Mouse (Mus musculus): ENCODE data around the gene Frmpd4.

Gene Frmpd4

DNA sequence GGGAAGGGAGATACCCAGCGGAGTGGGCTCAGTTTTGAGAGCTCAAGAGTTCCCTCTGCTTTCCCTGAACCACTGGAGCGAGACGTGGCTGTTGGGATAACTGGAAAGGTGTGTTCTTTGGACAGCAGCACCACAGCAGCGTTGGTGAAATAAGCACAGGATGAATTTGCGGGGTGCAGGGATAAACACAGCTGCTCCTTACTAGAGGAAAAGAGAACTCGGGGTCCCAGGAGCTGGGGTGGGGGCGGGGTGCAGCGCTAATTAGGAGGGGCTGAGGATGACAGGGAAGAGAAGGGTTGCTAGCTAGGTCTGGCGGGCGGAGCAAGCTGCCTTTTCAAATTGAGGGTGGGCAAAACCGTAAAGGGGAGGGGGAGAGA lies 453.5 kb downstream of the Frmpd4 start:
- no peak for DNase-seq

DNA sequence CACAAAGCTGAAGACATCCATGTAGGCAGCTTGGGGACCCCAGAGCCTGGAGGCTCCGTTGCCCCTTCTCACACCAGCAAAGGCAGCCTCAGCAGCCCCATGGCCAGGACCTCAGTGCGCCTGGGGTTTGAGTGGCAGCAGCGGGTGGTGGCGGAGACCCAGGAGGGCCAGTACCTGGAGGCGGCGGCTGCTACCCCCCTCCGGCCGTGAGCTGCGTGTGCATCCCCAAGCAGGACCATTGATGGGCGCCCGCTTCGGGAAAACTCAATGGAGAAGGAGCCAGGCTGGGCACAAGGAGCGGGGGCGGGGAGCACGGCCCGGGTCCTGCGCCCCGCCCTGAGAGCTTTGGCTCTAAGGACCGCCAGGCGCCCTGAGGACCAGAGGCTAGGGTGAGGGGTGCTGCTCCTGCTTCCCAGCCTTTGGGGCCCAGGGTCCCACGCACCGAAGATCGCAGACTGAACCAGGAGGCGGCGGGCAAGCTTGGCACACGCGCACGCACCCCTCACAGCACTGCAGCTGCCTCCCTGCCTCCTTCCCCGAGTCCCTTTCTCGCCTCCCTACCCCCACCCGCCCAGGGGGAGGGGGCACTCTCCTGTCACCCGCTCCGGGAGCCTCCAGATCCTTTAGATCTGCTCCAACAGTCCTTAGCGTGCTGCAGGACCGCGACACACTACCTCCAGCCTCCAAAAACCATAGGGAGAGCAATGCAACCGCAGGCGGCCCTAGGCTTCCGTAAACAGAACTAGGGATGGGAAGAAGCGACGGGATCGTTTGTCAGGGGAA lies 454.0 kb downstream of the Frmpd4 start:
- DNase-seq = peak; percentile 55

DNA sequence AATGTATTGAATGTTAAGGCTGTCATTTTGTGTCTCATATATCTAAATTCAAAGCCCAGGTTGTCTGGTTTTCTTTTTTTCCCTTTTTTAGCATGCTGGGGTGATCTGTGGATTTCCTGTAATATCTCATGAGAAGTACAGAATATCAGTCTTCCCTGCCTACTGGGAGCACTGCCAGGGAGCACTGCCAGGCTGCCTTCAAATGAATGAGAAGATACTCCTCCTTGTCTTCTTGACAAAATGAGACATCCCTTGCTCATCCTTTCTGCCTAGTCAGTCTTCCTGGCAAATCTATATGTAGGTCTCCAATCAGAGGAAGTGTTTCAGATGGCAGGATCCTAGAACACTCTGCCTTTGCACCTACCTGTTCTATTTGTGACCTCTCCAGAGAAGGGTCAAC lies 535.4 kb downstream of the Frmpd4 start:
- no peak for DNase-seq

DNA sequence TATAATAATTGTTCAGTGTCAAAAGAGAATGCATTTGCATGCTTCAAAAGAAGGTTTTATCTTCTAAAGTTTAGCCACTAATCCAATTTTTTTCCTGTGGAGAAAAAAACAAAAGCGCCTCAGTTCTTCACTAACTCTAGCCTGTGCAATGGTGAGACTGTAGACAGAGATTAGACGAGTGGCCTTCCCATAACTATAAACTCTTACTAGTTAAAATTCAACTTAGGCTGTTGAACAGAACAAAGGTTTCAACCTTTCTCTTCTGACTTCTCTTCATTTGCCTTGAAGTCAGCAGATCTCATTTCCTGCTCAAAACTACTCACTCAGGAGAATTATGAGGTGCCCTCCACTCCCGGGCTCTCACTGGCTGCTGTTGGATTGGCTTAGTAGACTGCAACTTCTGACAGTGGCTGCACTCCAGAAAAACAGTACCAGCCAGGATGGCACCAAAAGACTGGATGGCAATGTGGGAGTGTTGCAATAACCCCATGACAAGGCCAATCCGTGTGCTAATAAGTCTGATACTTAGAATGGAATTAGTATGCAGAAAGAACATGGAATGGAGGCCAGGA lies 556.4 kb downstream of the Frmpd4 start:
- no peak for DNase-seq

DNA sequence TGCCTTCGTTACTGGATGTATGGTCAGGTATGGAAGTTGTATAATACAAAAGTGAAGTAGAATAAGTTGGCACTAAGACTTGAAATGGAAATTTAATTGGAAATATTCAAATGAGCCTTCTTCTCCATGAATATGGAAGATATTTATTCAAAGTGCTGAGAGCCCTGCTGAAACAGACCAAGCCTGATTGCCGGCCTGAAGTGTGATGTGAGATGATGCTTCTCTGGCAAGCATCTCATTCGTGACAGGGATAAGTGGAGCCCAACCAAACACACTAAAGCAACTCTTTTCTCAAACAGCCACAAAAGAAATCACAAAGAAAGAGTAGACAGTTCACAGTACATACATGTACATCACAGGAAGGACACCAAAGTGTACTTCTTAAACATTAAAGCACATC lies 559.2 kb downstream of the Frmpd4 start:
- no peak for DNase-seq

DNA sequence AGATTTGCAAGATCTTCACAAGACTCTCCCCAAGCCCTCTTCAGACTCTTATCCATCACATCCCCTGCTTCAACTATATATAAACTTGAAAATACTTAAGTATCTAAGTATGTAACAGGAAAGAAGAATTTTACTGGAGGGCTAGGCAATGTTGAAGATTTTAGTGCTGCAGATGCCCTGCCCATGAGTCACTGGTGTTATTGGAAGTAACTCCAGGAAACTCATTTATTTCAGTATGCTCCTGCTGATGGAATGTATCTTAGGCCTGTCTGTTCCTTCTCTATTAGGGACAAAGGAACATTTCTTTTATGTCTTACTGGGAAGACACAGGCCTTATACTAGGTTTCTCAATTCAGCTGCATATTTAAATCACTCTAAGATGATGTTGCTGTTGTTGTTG lies 592.2 kb downstream of the Frmpd4 start:
- DNase-seq = no peak

DNA sequence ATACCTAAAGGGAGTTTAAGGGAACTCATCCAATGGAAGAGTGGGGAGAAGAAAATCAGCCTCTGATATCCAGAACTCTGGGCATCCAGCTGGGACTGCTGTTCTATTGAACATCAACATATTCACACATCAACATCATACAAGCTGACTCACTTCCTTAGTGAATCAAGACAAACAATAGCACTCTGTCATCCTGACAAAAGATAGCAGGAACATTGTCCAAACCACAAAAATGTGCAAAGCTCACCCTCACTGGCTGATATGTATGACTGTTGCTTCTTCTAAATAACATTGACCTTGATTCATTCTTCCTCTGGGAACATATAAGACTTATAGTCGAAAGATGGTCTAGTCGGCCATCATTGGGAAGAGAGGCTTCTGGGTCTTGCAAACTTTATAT lies 625.8 kb downstream of the Frmpd4 start:
- no peak for DNase-seq

DNA sequence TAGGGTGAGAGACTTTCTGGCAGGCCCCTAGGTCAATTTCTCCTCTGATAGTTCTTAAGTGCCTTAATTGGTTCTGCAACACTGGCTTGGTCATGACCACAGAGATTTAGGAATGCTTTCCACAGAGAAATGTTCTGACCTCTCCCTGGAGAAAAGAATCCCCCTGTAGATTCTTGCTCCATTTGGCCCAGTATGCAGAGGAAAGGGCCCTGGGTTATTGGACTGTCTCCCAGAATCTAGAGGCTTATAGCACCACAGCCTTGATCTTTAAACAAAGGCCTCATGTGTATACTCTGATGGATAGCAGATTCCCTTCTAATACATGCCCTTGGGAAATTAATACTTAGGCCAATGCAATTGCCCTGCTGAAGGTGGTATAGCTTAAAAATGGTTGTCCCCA lies 667.5 kb downstream of the Frmpd4 start:
- DNase-seq = no peak

DNA sequence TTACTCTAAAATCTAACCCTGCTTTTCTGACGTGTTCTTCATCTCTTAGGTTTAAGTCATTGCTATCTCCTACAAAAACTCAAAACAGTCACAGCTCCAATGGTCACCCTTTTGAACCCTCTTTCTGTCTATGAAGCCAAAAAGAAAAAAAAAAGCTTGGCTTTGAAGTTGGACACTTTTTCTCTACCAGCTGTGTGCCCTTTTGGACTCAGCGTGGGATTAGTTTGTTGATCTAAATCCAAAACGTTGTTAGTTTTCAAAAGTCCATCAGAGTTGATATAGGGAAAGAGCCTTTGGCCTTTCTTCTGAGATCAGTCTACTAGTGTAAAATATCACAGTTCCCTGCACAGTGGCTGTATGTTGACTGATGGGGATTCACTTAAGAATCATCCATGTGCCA lies 676.0 kb downstream of the Frmpd4 start:
- no peak for DNase-seq

DNA sequence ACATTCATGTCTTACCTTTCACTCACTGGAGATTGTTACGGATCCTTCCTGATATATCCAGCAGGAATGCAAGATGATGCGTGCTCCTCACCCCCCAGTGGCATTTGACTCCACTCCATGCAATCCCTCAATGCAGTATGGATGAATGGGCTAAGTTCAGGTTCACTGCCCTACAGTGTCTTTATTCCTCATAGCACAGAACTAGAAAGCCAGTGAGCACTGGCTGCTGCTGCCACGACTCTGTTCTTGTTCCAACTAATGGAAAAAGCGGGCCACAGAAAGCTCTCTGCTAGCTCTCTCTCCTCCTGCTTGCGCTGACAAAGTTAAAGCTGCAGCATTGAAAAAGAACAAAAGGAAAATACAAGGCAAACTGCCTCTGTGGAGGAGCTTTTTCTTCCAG lies 722.2 kb downstream of the Frmpd4 start:
- DNase-seq = no peak

DNA sequence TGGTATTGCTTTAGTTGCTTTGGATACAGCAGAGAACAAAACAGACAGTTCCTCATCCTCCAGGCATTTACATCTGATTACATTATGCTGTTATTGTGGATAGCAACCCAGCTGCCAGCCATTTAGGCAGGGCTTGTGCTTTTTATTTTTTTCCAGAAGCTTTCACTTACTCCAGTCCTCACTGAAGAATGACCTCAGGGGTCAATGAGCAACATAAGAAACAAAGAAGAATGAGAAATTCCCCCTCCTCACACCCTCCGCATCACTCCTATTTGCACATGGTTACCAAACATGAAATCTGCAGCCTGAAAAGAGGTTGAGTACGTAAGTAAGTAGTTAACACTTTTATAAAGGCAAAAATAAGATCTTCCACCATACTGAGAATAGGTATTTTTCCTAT lies 744.5 kb downstream of the Frmpd4 start:
- peak; percentile 4 for DNase-seq

DNA sequence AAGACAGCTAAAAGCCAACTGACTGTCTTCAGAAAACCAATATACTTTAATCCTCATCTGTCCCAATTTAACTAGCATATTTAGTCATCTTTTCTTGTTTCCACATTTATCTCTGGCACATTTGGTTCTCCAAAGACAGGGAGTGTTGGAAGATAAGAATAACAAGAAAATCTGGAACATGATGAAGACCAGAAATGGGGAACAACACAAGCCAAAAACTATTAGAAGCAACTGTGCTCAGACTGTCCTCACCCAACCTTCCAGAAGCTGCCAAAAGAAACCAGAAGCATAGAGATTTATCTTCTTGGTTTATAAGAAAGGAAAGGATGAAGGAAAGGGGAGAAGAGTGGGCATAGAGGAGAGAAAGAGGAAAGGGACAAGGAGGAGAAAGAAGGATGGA lies 748.6 kb downstream of the Frmpd4 start:
- no peak for DNase-seq

DNA sequence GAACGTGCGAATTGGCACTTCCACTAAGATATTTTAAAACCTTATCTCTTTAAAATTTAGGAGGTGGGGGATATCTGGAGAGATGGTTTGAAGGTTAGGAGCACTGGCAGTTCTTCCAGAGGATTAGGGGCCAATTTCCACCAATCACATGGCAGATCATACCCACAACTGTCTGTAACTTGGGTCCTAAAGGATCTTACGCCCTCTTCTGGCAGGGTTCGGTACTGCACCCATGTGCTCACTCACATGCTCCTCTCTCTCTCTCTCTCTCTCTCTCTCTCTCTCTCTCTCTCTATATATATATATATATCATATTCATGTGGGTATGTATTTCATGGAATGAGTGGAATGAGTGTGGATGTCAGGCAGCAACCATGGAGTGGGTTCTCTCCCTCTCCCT lies 759.7 kb downstream of the Frmpd4 start:
- peak; percentile 5 for DNase-seq

DNA sequence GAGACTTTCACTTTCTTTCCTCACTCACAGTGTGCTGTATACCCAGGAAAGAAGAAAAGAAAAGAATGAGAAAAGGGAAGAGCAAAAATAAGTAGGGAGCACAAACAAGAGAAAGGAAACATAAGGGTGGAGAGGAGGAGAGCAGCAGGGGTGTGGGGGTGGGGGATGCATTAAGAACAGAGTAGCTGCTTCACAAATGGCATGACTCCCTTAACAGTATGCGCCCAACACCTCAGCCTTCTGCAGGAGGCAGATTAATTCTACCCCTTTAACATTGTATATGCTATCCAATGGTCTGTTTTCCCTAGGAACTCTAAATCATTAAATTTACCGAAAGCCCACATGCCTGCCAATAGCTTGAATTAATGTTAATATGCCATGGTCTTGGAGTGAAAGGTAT lies 766.9 kb downstream of the Frmpd4 start:
- DNase-seq = no peak

DNA sequence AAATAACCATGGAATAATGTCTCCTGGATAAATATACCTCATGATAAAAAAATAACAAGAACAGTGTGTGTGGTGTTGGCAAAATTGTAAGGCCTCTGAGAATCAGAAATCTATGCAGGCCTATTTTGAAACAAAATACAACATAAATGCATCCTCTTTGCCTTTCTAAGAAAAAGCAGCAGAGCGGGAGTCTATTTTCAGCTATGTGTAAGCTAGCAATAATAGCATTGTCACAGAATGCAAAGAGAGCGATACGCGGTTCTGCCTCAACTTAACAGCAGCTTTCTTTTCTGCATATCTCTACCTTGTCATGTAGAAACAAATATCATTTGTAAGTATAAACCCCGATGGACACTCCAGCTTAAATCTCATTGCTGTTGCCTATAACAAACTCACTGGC lies 768.5 kb downstream of the Frmpd4 start:
- DNase-seq = no peak

DNA sequence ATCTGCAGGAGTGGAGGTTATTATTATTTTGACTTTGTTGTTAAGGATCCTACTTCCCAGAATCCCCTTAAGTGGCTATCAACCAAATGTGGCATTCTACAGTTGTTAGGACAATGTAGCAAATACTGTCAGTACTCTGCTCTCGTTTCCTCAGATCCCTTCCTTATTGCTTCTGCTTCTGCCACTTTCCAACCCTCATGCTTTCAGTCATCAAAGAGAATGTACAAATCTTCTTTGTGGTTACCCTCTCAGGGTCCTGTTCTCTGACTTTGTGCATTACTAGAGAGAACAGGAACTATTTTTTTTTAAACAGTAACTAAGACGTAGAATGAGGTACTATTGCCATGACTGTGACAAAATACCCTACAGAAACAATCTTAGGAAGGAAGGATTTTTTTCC lies 788.3 kb downstream of the Frmpd4 start:
- no peak for DNase-seq

DNA sequence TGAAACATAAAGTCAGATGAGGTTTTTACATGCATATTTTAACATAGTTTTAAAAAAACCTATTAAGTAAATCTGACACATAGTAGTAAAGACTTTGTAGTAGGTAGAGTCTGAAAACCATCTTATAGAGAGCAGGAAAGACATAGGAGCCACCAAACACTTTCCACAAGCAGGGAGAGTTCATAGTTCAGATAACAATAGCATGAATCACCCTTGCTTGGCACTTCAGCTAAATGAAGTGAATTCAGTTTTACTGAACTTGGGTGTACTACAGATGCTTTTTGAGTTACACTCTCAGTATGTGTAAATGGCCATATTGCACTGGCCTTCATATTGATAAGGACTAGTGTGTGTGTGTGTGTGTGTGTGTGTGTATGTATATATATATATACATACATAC lies 793.5 kb downstream of the Frmpd4 start:
- no peak for DNase-seq

DNA sequence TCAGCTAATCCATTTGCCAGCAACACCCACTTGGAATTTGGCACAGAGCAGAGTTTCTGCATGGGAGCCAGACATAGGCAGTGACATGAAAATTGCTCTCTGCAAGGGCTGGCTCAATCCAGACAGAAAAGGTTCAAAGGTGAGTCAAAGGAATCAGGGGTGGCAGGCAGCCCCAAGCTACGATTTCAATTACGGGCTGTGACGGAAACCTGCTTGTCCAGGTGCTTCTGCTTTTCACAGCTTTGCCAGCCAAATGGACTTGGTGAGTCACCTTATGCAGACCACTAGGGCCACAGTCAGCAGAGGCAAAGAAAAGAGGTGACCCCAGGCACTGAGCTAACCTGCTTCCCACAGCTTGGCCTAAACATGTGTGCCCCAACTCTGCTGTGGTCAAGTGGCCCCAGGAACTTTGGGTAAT lies 857.5 kb downstream of the Frmpd4 start:
- no peak for DNase-seq

DNA sequence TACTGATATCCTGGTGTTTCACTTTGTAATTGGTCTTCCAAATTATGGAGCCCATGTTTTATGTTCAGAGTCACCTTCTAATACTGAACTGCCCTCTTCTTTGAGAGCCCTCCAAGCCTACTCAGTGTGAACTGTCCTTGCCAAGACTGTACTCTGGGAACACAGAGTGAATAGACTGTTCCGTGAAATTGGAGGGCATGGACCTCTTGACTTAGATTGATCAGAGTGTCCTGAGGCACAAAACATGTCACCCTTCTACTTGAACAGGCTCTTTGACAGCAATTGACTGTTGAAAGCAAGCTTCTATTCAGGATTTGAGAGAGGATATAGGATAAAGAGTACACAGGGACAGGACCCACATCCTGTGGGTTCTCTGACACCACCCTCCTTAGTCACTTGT lies 857.9 kb downstream of the Frmpd4 start:
- DNase-seq = no peak

DNA sequence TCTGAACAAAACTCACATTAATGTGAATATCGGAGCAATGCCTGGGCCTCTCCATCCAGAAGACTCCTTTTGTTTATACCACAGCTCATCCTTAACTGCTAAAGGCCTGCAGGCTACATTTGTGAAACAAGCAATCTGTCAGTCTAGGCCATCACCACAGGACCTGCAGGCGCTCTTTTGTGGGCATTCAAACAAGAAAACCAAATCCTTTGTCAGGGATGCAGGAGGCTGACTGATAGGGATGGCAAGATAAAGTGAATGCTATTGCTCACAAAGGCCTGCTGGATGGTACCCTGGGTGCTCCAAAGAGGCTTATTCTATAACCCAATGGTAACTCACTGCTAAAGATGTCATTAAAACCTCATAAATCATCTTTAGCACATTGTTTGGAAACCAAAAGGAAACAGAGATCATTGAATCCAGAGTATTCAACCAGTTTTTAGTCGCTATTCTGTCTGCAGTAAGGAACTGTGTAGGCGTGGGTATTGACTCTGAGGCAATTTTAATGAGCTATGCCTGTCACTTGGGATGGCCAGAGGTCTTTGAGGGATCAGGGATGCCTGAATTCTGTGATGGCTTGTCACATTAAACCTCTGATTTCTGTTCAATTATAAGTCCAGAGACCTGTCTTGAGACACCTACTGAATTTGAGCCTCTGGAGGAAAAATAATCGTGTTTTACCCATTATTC lies 922.1 kb downstream of the Frmpd4 start:
- peak; percentile 27 for DNase-seq

DNA sequence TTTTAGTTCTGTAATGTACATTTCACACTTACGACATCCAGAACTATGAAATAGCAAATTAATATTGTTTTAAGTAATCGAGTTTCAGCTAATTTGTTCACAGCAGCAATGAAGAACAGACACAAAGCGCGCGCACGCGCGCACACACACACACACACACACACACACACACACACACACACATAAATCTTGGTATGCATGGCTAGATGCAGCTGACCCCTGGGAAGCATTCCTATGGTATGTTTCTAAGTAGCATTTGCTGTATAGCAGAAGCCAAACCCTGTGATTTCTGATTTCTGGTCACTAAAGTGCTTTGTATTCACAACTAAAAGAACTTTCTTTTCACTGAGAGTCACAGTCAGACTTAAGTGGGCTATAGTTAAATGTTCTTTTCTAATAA lies 922.8 kb downstream of the Frmpd4 start:
- no peak for DNase-seq

DNA sequence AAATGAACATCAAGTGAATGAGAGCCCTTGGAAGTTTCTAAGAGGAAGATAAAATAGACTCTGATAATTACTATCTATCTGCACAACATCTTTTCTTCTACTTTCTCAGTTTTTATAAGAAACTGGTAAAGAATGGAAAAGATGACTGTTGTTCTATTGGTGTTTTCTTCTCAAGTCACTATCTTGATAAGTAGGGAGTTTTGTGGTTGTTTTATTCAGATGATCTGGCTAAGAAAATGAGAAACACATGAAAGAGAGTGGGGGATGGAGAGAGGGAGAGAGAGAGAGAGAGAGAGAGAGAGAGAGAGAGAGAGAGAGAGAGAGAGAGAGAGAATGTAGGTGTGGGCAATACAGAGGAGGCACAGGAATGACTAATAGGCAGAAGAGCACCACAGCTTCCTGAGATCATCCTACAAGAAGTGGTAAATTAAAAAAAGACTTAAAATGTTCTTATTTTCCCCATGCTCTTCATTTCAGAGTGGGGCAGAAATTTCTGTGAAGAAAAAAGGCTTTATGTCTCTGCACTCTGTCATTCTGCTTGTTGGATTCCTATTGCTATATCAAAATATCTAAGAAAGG lies 979.3 kb downstream of the Frmpd4 start:
- DNase-seq = no peak

DNA sequence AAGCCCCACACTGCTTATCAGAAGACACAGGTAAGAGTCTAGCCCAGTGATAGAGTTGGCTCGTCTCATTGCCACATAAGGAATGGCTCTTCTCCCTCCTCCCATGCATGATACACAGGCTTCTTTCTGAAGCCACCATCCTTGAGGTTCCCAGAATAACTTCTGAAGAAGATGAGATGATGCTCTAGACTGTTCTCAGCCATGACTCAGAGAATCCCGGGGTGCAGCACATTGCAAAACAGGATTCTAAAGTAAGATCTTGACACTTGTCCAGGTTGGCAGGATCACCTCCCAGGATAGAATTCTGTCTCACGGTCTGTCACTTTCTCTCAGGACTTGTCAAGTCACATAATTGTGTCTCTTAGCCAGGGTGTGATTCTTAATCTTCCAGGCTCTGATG lies 1024.2 kb downstream of the Frmpd4 start:
- no peak for DNase-seq

DNA sequence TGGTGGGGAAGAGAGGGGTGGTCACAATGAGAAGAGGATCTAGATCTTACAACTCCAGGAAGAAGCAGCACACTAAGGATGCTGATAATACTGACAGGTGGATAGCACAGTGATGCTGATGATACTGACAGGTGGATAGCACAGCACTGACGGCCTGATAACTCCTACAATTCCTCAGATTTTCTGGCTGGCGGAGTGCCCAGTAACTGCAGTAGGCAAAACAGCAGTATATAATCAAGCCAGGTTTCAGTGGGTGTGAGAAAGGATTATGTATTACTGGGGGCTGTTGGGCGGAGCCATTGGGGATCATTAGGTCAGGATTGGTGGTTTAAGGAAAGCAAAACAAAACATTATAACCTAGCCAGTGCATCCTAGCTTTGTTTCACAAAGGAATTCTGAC lies 1053.9 kb downstream of the Frmpd4 start:
- DNase-seq = no peak
